Mouse (Mus musculus) ES-Bruce4 (cell line): Measurements from ENCODE around the gene Trmo.

Experiments used
- CTCF ChIP-seq: IDR thresholded peaks from one replicate; pipeline ENCODE4 v1.8.1; 2011; ENCODE audit warnings: low read depth, low read length
- EP300 ChIP-seq: IDR thresholded peaks from 2 replicates; pipeline ENCODE4 v1.6.1; 2011; ENCODE audit warnings: low read depth, low read length; ENCODE audit not compliant: insufficient read depth

GRCm38 (mm10) chr4:46418851-46419250 lies 29.6 kb upstream of the Trmo start:
- no peak for TF ChIP-seq CTCF
- TF ChIP-seq EP300 = no peak
